Mouse (Mus musculus) neural tube, embryonic 15.5 days (tissue): ENCODE data around the gene 1700019N19Rik. TPM values are rescaled to one million over a fixed set of nuclear protein-coding genes. Genes with fewer than 3 reads are reported as not detected.
A peak's percentile ranks its signal among the peaks of the same experiment; 100 is the strongest.

ENCODE experiments used
- ATAC-seq: fragments of 200-750 bp; cut with Nextera tagmentation; 2 replicates; pipeline ENCODE4 v1.8.0; 2017; ENCODE audit warnings: mild to moderate bottlenecking, moderate TSS enrichment, moderate library complexity; ENCODE audit not compliant: low FRiP score
- H3K27ac ChIP-seq: fragments of 300-500 bp; sonication (generic); replicated peaks from 2 replicates; pipeline ENCODE4 v1.5.1; 2015; ENCODE audit warnings: mild to moderate bottlenecking, inconsistent platforms
- H3K27me3 ChIP-seq: fragments of 300-500 bp; sonication (generic); replicated peaks from 2 replicates; pipeline ENCODE4 v1.6.1; 2015; ENCODE audit warnings: inconsistent platforms
- H3K36me3 ChIP-seq: fragments of 300-500 bp; sonication (generic); 2 replicates; pipeline ENCODE4 v1.6.1; 2015; ENCODE audit warnings: inconsistent platforms
- H3K4me1 ChIP-seq: fragments of 300-500 bp; sonication (generic); 2 replicates; pipeline ENCODE4 v1.6.1; 2015; ENCODE audit warnings: inconsistent platforms
- H3K4me2 ChIP-seq: fragments of 300-500 bp; sonication (generic); 2 replicates; pipeline ENCODE4 v1.6.1; 2015; ENCODE audit warnings: inconsistent platforms, mild to moderate bottlenecking, moderate library complexity
- H3K4me3 ChIP-seq: fragments of 300-500 bp; sonication (generic); replicated peaks from 2 replicates; pipeline ENCODE4 v1.5.1; 2015; ENCODE audit warnings: mild to moderate bottlenecking, inconsistent platforms
- H3K9ac ChIP-seq: fragments of 300-500 bp; sonication (generic); replicated peaks from 2 replicates; pipeline ENCODE4 v1.6.1; 2015; ENCODE audit warnings: mild to moderate bottlenecking, inconsistent platforms
- H3K9me3 ChIP-seq: fragments of 300-500 bp; sonication (generic); replicated peaks from 2 replicates; pipeline ENCODE4 v1.6.1; 2016; ENCODE audit warnings: inconsistent platforms
- WGBS: fragments of 180-500 bp; shearing (Covaris S2); methylation state at CpG from one replicate; pipeline ENCODE4 v1.1.7; 2015; ENCODE audit warnings: mixed read lengths; 5-methylcytosine and 5-hydroxymethylcytosine counted together
- polyA plus RNA-seq: library from polyadenylated mRNA; unstranded; fragments of >200 nt; fragmentation: Nextera tagmentation; extraction: Ambion mirVana; gene quantifications from 2 replicates; pipeline ENCODE4 v1.2.1, GENCODE M21; 2015

Gene 1700019N19Rik
- polyA plus RNA-seq, 1 experiment from 2014 or later, result not detected

- H3K36me3 ChIP-seq, result peaks cover 27% of the 10 kb centered on the region
- 58% methylated on average over 12 of the region's 12 CpGs for WGBS
- no peaks in the 10 kb centered on the region for H3K27me3 ChIP-seq
- no peak overlapping the region for H3K4me2 ChIP-seq
- 0 out of 2 replicates have a peak, but pooled peaks cover 4% of the 10 kb centered on the region for H3K4me1 ChIP-seq
- no peaks in the 10 kb centered on the region for H3K9me3 ChIP-seq
- H3K9ac ChIP-seq, result no peak overlapping the region
- no peak overlapping the region for H3K4me3 ChIP-seq
- H3K27ac ChIP-seq, result no peak overlapping the region
- no peak for ATAC-seq
Measured at GRCm38 (mm10) chr19:58795114-58795669, 931 bp upstream of the 1700019N19Rik start.

GRCm38 (mm10) chr19:58789194-58789593 lies 5.1 kb downstream of the 1700019N19Rik start:
- Histone ChIP-seq H3K9ac (no peak overlapping the region), H3K4me2 (no peak overlapping the region), H3K4me1 (peaks cover 13% of the 10 kb centered on the region), H3K27me3 (no peaks in the 10 kb centered on the region), H3K27ac (0 out of 2 replicates have a peak overlapping the region, but pooled peaks have one; percentile 10), H3K9me3 (no peaks in the 10 kb centered on the region), H3K4me3 (no peak overlapping the region), H3K36me3 (no peaks in the 10 kb centered on the region)
- peak; percentile 69; the same call in 1 of the 2 replicates for ATAC-seq
- WGBS, result 51% methylated on average over 11 of the region's 11 CpGs

GRCm38 (mm10) chr19:58783938-58784337 lies 10.3 kb downstream of the 1700019N19Rik start:
- Histone ChIP-seq H3K9ac (no peak overlapping the region), H3K27ac (no peak overlapping the region), H3K36me3 (no peaks in the 10 kb centered on the region), H3K27me3 (no peaks in the 10 kb centered on the region), H3K4me2 (no peak overlapping the region), H3K4me3 (no peak overlapping the region), H3K4me1 (peaks cover 21% of the 10 kb centered on the region), H3K9me3 (no peaks in the 10 kb centered on the region)
- no peak; the same call in 1 of the 2 replicates for ATAC-seq
- 24% methylated on average over 7 of the region's 7 CpGs for WGBS

GRCm38 (mm10) chr19:58781566-58781965 lies 12.7 kb downstream of the 1700019N19Rik start:
- Histone ChIP-seq H3K4me3 (no peak overlapping the region), H3K9ac (no peak overlapping the region), H3K27me3 (no peaks in the 10 kb centered on the region), H3K9me3 (no peaks in the 10 kb centered on the region), H3K27ac (peak overlapping the region; percentile 54; the same call in 1 of the 2 replicates), H3K36me3 (no peaks in the 10 kb centered on the region), H3K4me1 (peaks cover 14% of the 10 kb centered on the region; the same call in 1 of the 2 replicates), H3K4me2 (no peak overlapping the region)
- WGBS, result 30% methylated on average over 4 of the region's 4 CpGs
- no peak for ATAC-seq

- Histone ChIP-seq H3K9me3 (no peaks in the 10 kb centered on the region), H3K27me3 (no peaks in the 10 kb centered on the region), H3K4me3 (no peak overlapping the region), H3K27ac (no peak overlapping the region), H3K4me2 (no peak overlapping the region), H3K9ac (no peak overlapping the region), H3K4me1 (0 out of 2 replicates have a peak, but pooled peaks cover 6% of the 10 kb centered on the region), H3K36me3 (no peaks in the 10 kb centered on the region)
- ATAC-seq, result no peak
- 76% methylated on average over 5 of the region's 5 CpGs for WGBS
Measured at GRCm38 (mm10) chr19:58776461-58776860, 17.8 kb downstream of the 1700019N19Rik start.

- H3K27me3 ChIP-seq, result 0 out of 2 replicates have a peak, but pooled peaks cover 10% of the 10 kb centered on the region
- no peak overlapping the region for H3K4me3 ChIP-seq
- no peak overlapping the region for H3K9ac ChIP-seq
- H3K9me3 ChIP-seq, result no peaks in the 10 kb centered on the region
- no peak overlapping the region for H3K27ac ChIP-seq
- 22% methylated on average over 6 of the region's 6 CpGs for WGBS
- H3K36me3 ChIP-seq, result no peaks in the 10 kb centered on the region
- ATAC-seq, result no peak
- peaks cover 11% of the 10 kb centered on the region for H3K4me1 ChIP-seq
- no peak overlapping the region for H3K4me2 ChIP-seq
Measured at GRCm38 (mm10) chr19:58767329-58767728, 26.9 kb downstream of the 1700019N19Rik start.

GRCm38 (mm10) chr19:58762848-58763541 lies 31.3 kb downstream of the 1700019N19Rik start:
- peaks cover 11% of the 10 kb centered on the region for H3K4me1 ChIP-seq
- no peaks in the 10 kb centered on the region for H3K36me3 ChIP-seq
- no peak overlapping the region for H3K27ac ChIP-seq
- H3K9ac ChIP-seq, result no peak overlapping the region
- peak overlapping the region; percentile 32 for H3K4me2 ChIP-seq
- WGBS, result 15% methylated on average over 12 of the region's 12 CpGs
- H3K9me3 ChIP-seq, result no peaks in the 10 kb centered on the region
- H3K27me3 ChIP-seq, result 0 out of 2 replicates have a peak, but pooled peaks cover 5% of the 10 kb centered on the region
- no peak overlapping the region for H3K4me3 ChIP-seq
- peak; percentile 72 for ATAC-seq

- WGBS, result 23% methylated on average over 6 of the region's 6 CpGs
- H3K9ac ChIP-seq, result no peak overlapping the region
- H3K36me3 ChIP-seq, result no peaks in the 10 kb centered on the region
- H3K27me3 ChIP-seq, result 0 out of 2 replicates have a peak, but pooled peaks cover 5% of the 10 kb centered on the region
- H3K4me3 ChIP-seq, result no peak overlapping the region
- ATAC-seq, result no peak
- H3K4me1 ChIP-seq, result peaks cover 9% of the 10 kb centered on the region
- no peak overlapping the region for H3K27ac ChIP-seq
- H3K4me2 ChIP-seq, result no peak overlapping the region
- H3K9me3 ChIP-seq, result no peaks in the 10 kb centered on the region
Measured at GRCm38 (mm10) chr19:58762316-58762715, 31.9 kb downstream of the 1700019N19Rik start.

GRCm38 (mm10) chr19:58759423-58759822 lies 34.8 kb downstream of the 1700019N19Rik start, which contains the start of gene Pnliprp2:
TSS of gene Pnliprp2 (plus strand) at chr19:58759719.
- Histone ChIP-seq H3K27ac (no peak within 1 kb of the TSS), H3K27me3 (0 out of 2 replicates have a peak, but pooled peaks cover 2% of the 10 kb centered on the region), H3K4me2 (no peak within 1 kb of the TSS), H3K4me1 (peaks cover 6% of the 10 kb centered on the region), H3K36me3 (no peaks in the 10 kb centered on the region), H3K4me3 (no peak within 1 kb of the TSS), H3K9me3 (no peaks in the 10 kb centered on the region), H3K9ac (no peak within 1 kb of the TSS)
- ATAC-seq, result no peak
- 64% methylated on average over 9 of the region's 9 CpGs for WGBS

GRCm38 (mm10) chr19:58758871-58759270 lies 35.4 kb downstream of the 1700019N19Rik start:
- Histone ChIP-seq H3K27me3 (0 out of 2 replicates have a peak, but pooled peaks cover 2% of the 10 kb centered on the region), H3K4me2 (no peak overlapping the region), H3K4me3 (no peak overlapping the region), H3K9me3 (no peaks in the 10 kb centered on the region), H3K4me1 (peaks cover 6% of the 10 kb centered on the region), H3K9ac (no peak overlapping the region), H3K36me3 (no peaks in the 10 kb centered on the region), H3K27ac (no peak overlapping the region)
- no peak for ATAC-seq
- WGBS, result 95% methylated on average over 4 of the region's 4 CpGs

- Histone ChIP-seq H3K4me1 (no peaks in the 10 kb centered on the region), H3K27me3 (no peaks in the 10 kb centered on the region), H3K4me2 (no peak overlapping the region), H3K4me3 (no peak overlapping the region), H3K9ac (no peak overlapping the region), H3K27ac (no peak overlapping the region), H3K36me3 (no peaks in the 10 kb centered on the region), H3K9me3 (no peaks in the 10 kb centered on the region)
- WGBS, result 69% methylated on average over 2 of the region's 2 CpGs
- no peak for ATAC-seq
Measured at GRCm38 (mm10) chr19:58751504-58751903, 42.8 kb downstream of the 1700019N19Rik start.

- Histone ChIP-seq H3K27ac (no peak overlapping the region), H3K27me3 (no peaks in the 10 kb centered on the region), H3K4me3 (no peak overlapping the region), H3K9ac (no peak overlapping the region), H3K4me1 (no peaks in the 10 kb centered on the region), H3K36me3 (no peaks in the 10 kb centered on the region), H3K4me2 (no peak overlapping the region), H3K9me3 (no peaks in the 10 kb centered on the region)
- WGBS, result 91% methylated on average over 2 of the region's 2 CpGs
- ATAC-seq, result no peak
Measured at GRCm38 (mm10) chr19:58750822-58751221, 43.4 kb downstream of the 1700019N19Rik start.
